Mouse (Mus musculus): ENCODE measurements at regions not wholly inside any gene's neighbourhood (a gene's known extent, or its start where the extent isn't known, plus 50 kb on each side); places are given as distances from the start of the nearest gene placed in this dataset.

GRCm38 (mm10) chr5:42464814-42465213, 397.1 kb downstream of the Gm16223 start:
- TF ChIP-seq CTCF (IDR thresholded peaks at IDR 0.05; ENCODE audit: low read depth) (no peak), EP300 (IDR thresholded peaks at IDR 0.05; ENCODE audit: low read depth) (no peak)

Measured in liver, postnatal 0 days (tissue).